Mouse (Mus musculus) embryonic facial prominence, embryonic 13.5 days (tissue): ENCODE measurements around the gene Ube4a. TPM values are rescaled to one million over a fixed set of nuclear protein-coding genes. Genes with fewer than 3 reads are reported as not detected.

Experiments
- ATAC-seq: fragments of 200-750 bp; cut with Nextera tagmentation; 2 replicates; pipeline ENCODE4 v1.8.0; 2017; ENCODE audit warnings: low read depth; ENCODE audit not compliant: insufficient number of reproducible peaks, insufficient read depth, low FRiP score, low TSS enrichment
- H3K27ac ChIP-seq: fragments of 300-500 bp; sonication (generic); 2 replicates; pipeline ENCODE4 v1.5.1; 2015; ENCODE audit warnings: moderate library complexity, mild to moderate bottlenecking, inconsistent platforms
- H3K27me3 ChIP-seq: fragments of 300-500 bp; sonication (generic); 2 replicates; pipeline ENCODE4 v1.6.1; 2015; ENCODE audit warnings: mild to moderate bottlenecking, inconsistent platforms
- H3K36me3 ChIP-seq: fragments of 300-500 bp; sonication (generic); 2 replicates; pipeline ENCODE4 v1.6.1; 2015; ENCODE audit warnings: mild to moderate bottlenecking, inconsistent platforms
- H3K4me1 ChIP-seq: fragments of 300-500 bp; sonication (generic); 2 replicates; pipeline ENCODE4 v1.6.1; 2015; ENCODE audit warnings: inconsistent platforms
- H3K4me2 ChIP-seq: fragments of 300-500 bp; sonication (generic); 2 replicates; pipeline ENCODE4 v1.6.1; 2015; ENCODE audit warnings: moderate library complexity, mild to moderate bottlenecking, inconsistent platforms
- H3K4me3 ChIP-seq: fragments of 300-500 bp; sonication (generic); 2 replicates; pipeline ENCODE4 v1.5.1; 2015; ENCODE audit warnings: mild to moderate bottlenecking, inconsistent platforms
- H3K9ac ChIP-seq: fragments of 300-500 bp; sonication (generic); 2 replicates; pipeline ENCODE4 v1.6.1; 2015; ENCODE audit warnings: mild to moderate bottlenecking, inconsistent platforms
- H3K9me3 ChIP-seq: fragments of 300-500 bp; sonication (generic); 2 replicates; pipeline ENCODE4 v1.6.1; 2016; ENCODE audit warnings: inconsistent platforms
- WGBS: fragments of 180-500 bp; shearing (Covaris S2); methylation state at CpG from one replicate; pipeline ENCODE4 v1.1.7; 2015; ENCODE audit warnings: mixed read lengths; 5-methylcytosine and 5-hydroxymethylcytosine counted together
- polyA plus RNA-seq: library from polyadenylated mRNA; unstranded; fragments of >200 nt; fragmentation: Nextera tagmentation; extraction: Ambion mirVana; gene quantifications from 2 replicates; pipeline ENCODE4 v1.2.1, GENCODE M21; 2015

The Ube4a gene
- polyA plus RNA-seq, result 26.4 and 30.0 TPM in 2 replicates

GRCm38 (mm10) chr9:44965126-44965832 lies at the start of gene Ube4a:
Gene Ube4a, minus strand, starts transcription at chr9:44965600.
- ATAC-seq, result peak; percentile 92
- under 1% methylated on average over 39 of the region's 39 CpGs for WGBS
- peaks cover 13% of the 10 kb centered on the region for H3K36me3 ChIP-seq
- peaks cover 1% of the 10 kb centered on the region; the same call in 1 of the 2 replicates for H3K27me3 ChIP-seq
- peaks cover 15% of the 10 kb centered on the region; the same call in 1 of the 2 replicates for H3K4me1 ChIP-seq
- peak within 1 kb of the TSS; percentile 88 for H3K4me3 ChIP-seq
- H3K4me2 ChIP-seq, result peak within 1 kb of the TSS; percentile 89
- no peaks in the 10 kb centered on the region for H3K9me3 ChIP-seq
- peak within 1 kb of the TSS; percentile 72 for H3K27ac ChIP-seq
- peak within 1 kb of the TSS; percentile 86 for H3K9ac ChIP-seq

- ATAC-seq, result no peak
- Histone ChIP-seq H3K4me2 (no peak overlapping the region), H3K27ac (no peak overlapping the region), H3K4me1 (no peaks in the 10 kb centered on the region), H3K4me3 (no peak overlapping the region), H3K9me3 (no peaks in the 10 kb centered on the region), H3K36me3 (no peaks in the 10 kb centered on the region), H3K27me3 (peaks cover 9% of the 10 kb centered on the region), H3K9ac (no peak overlapping the region)
- 29% methylated on average over 2 of the region's 2 CpGs for WGBS
Observed at GRCm38 (mm10) chr9:45014879-45015278, 49.5 kb upstream of the Ube4a start.

GRCm38 (mm10) chr9:45011291-45011690 lies 45.9 kb upstream of the Ube4a start:
- no peaks in the 10 kb centered on the region for H3K9me3 ChIP-seq
- no peak overlapping the region for H3K4me2 ChIP-seq
- no peaks in the 10 kb centered on the region for H3K4me1 ChIP-seq
- H3K27me3 ChIP-seq, result peaks cover 13% of the 10 kb centered on the region
- H3K9ac ChIP-seq, result no peak overlapping the region
- no peak overlapping the region for H3K4me3 ChIP-seq
- 42% methylated on average over 6 of the region's 6 CpGs for WGBS
- no peak overlapping the region for H3K27ac ChIP-seq
- no peak for ATAC-seq
- no peaks in the 10 kb centered on the region for H3K36me3 ChIP-seq

GRCm38 (mm10) chr9:45010461-45010860 lies 45.1 kb upstream of the Ube4a start:
- Histone ChIP-seq H3K27ac (no peak overlapping the region), H3K27me3 (peaks cover 13% of the 10 kb centered on the region), H3K4me3 (no peak overlapping the region), H3K9ac (no peak overlapping the region), H3K9me3 (no peaks in the 10 kb centered on the region), H3K4me2 (no peak overlapping the region), H3K36me3 (no peaks in the 10 kb centered on the region), H3K4me1 (no peaks in the 10 kb centered on the region)
- no peak for ATAC-seq
- WGBS, result 69% methylated on average over 4 of the region's 4 CpGs

GRCm38 (mm10) chr9:45009180-45010078 lies 44.0 kb upstream of the Ube4a start, which contains the start of gene Cd3e:
Gene Cd3e, minus strand, starts transcription at chr9:45009627.
- Histone ChIP-seq H3K4me3 (no peak within 1 kb of the TSS), H3K9ac (no peak within 1 kb of the TSS), H3K36me3 (no peaks in the 10 kb centered on the region), H3K27ac (no peak within 1 kb of the TSS), H3K4me2 (no peak within 1 kb of the TSS), H3K9me3 (no peaks in the 10 kb centered on the region), H3K27me3 (peaks cover 13% of the 10 kb centered on the region), H3K4me1 (no peaks in the 10 kb centered on the region)
- ATAC-seq, result no peak
- 87% methylated on average over 19 of the region's 19 CpGs for WGBS

GRCm38 (mm10) chr9:45008342-45008741 lies 42.9 kb upstream of the Ube4a start:
- no peak overlapping the region for H3K27ac ChIP-seq
- no peak for ATAC-seq
- WGBS, result 82% methylated on average over 4 of the region's 4 CpGs

GRCm38 (mm10) chr9:45007404-45007803 lies 42.0 kb upstream of the Ube4a start:
- Histone ChIP-seq H3K9ac (no peak overlapping the region), H3K4me3 (no peak overlapping the region), H3K9me3 (no peaks in the 10 kb centered on the region), H3K27ac (no peak overlapping the region), H3K27me3 (peaks cover 13% of the 10 kb centered on the region), H3K4me1 (no peaks in the 10 kb centered on the region), H3K36me3 (no peaks in the 10 kb centered on the region), H3K4me2 (no peak overlapping the region)
- ATAC-seq, result no peak
- 79% methylated on average over 12 of the region's 12 CpGs for WGBS

More at GRCm38 (mm10) chr9:45008342-45008741, 42.9 kb upstream of the Ube4a start:
- no peaks in the 10 kb centered on the region for H3K36me3 ChIP-seq
- H3K4me2 ChIP-seq, result no peak overlapping the region
- H3K9me3 ChIP-seq, result no peaks in the 10 kb centered on the region
- peaks cover 13% of the 10 kb centered on the region for H3K27me3 ChIP-seq
- H3K4me3 ChIP-seq, result no peak overlapping the region
- no peaks in the 10 kb centered on the region for H3K4me1 ChIP-seq
- H3K9ac ChIP-seq, result no peak overlapping the region

GRCm38 (mm10) chr9:45000249-45000648 lies 34.8 kb upstream of the Ube4a start:
- Histone ChIP-seq H3K27me3 (peaks cover 17% of the 10 kb centered on the region), H3K36me3 (no peaks in the 10 kb centered on the region), H3K4me3 (no peak overlapping the region), H3K27ac (no peak overlapping the region), H3K4me1 (no peaks in the 10 kb centered on the region), H3K4me2 (no peak overlapping the region), H3K9ac (no peak overlapping the region), H3K9me3 (no peaks in the 10 kb centered on the region)
- no peak for ATAC-seq
- 60% methylated on average over 3 of the region's 3 CpGs for WGBS

- Histone ChIP-seq H3K27me3 (peaks cover 17% of the 10 kb centered on the region), H3K27ac (no peak overlapping the region), H3K4me1 (no peaks in the 10 kb centered on the region), H3K36me3 (no peaks in the 10 kb centered on the region), H3K4me3 (no peak overlapping the region), H3K9ac (no peak overlapping the region), H3K9me3 (no peaks in the 10 kb centered on the region), H3K4me2 (no peak overlapping the region)
- no peak for ATAC-seq
- WGBS, result 80% methylated on average over 5 of the region's 5 CpGs
Observed at GRCm38 (mm10) chr9:44999776-45000175, 34.4 kb upstream of the Ube4a start.

- ATAC-seq, result no peak
Observed at GRCm38 (mm10) chr9:44999171-44999570, 33.8 kb upstream of the Ube4a start.

GRCm38 (mm10) chr9:44998138-44998537 lies 32.7 kb upstream of the Ube4a start:
- no peak overlapping the region for H3K9ac ChIP-seq
- WGBS, result 65% methylated on average over 11 of the region's 11 CpGs
- H3K36me3 ChIP-seq, result no peaks in the 10 kb centered on the region
- ATAC-seq, result no peak
- no peak overlapping the region for H3K4me2 ChIP-seq
- no peak overlapping the region for H3K27ac ChIP-seq
- H3K4me3 ChIP-seq, result no peak overlapping the region
- no peaks in the 10 kb centered on the region for H3K9me3 ChIP-seq
- H3K4me1 ChIP-seq, result no peaks in the 10 kb centered on the region
- H3K27me3 ChIP-seq, result peaks cover 17% of the 10 kb centered on the region

More at GRCm38 (mm10) chr9:44999171-44999570, 33.8 kb upstream of the Ube4a start:
- H3K4me2 ChIP-seq, result no peak overlapping the region
- 50% methylated on average over 6 of the region's 6 CpGs for WGBS
- H3K27me3 ChIP-seq, result peaks cover 17% of the 10 kb centered on the region
- no peak overlapping the region for H3K27ac ChIP-seq
- H3K4me1 ChIP-seq, result no peaks in the 10 kb centered on the region
- H3K4me3 ChIP-seq, result no peak overlapping the region
- no peaks in the 10 kb centered on the region for H3K9me3 ChIP-seq
- H3K9ac ChIP-seq, result no peak overlapping the region
- no peaks in the 10 kb centered on the region for H3K36me3 ChIP-seq
